Mouse (Mus musculus): Measurements from ENCODE around the gene Dnajb7.
A peak's percentile ranks its signal among the peaks of the same experiment; 100 is the strongest.
"Not testable (repeated sequence)": the region's sequence is repeated elsewhere in the genome, so short reads cannot be mapped to it uniquely, and the experiment has no call there.

Gene Dnajb7

DNA sequence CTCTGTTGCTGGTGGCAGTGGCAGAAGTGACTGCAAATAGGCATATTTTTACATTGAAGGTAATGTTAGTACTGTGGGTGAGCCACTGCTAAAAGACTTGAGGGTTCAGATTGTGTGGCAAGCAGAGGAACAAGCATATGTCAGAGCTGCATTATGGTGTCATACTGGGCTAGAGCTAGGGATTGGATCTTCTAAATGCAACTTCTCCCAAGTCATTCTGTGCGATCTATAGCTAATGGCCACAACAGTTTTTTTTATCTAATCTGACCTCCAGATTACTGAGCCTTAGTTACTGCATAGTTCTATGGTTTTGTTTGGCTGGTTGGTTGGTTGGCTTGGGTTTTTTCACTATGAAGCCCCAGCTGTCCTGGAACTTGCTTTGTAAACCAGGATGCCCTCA lies at the start of gene Dnajb7:
Dnajb7 (minus strand) TSS at position 101 of the 400 bp plus-strand sequence.
- no peak for DNase-seq (ENCODE audit: low read depth, low spot score)

- peak; percentile 50 for DNase-seq (ENCODE audit: low read depth, low spot score)
Measured at GRCm38 (mm10) chr15:81448463-81448862, 40.4 kb upstream of the Dnajb7 start.

- no peak for DNase-seq (ENCODE audit: low read depth, low spot score)
Measured at GRCm38 (mm10) chr15:81439236-81439635, 31.1 kb upstream of the Dnajb7 start.

GRCm38 (mm10) chr15:81438345-81438744 lies 30.2 kb upstream of the Dnajb7 start:
- DNase-seq (ENCODE audit: low read depth, low spot score), result no peak

GRCm38 (mm10) chr15:81431195-81431594 lies 23.1 kb upstream of the Dnajb7 start:
- no peak for DNase-seq (ENCODE audit: low read depth, low spot score)

- no peak for DNase-seq (ENCODE audit: low read depth, low spot score)
Measured at GRCm38 (mm10) chr15:81427947-81428346, 19.8 kb upstream of the Dnajb7 start.

- no peak for DNase-seq (ENCODE audit: low read depth, low spot score)
Measured at GRCm38 (mm10) chr15:81425311-81425710, 17.2 kb upstream of the Dnajb7 start.

- no peak for DNase-seq (ENCODE audit: low read depth, low spot score)
Measured at GRCm38 (mm10) chr15:81422156-81422681, 14.1 kb upstream of the Dnajb7 start.

- peak; percentile 5 for DNase-seq (ENCODE audit: low read depth, low spot score)
Measured at GRCm38 (mm10) chr15:81421454-81421853, 13.4 kb upstream of the Dnajb7 start.

DNA sequence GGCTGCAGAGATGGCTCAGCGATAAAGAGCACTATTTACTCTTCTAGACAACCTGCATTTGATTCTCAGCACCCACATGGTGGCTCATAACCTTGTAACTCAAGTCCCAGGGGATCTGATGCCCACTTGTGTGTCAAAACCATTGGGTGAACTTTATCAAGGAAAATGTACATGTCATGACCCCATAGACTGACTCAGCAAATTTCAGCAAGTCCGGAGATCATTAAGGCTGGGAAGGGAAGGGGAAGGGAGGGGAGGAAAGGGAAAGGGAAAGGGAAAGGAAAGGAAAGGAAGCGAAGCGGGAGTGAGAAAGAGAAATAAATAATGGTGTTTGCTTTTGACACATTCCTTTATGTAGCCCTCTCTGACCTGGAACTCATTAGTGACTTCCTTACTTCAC lies 10.0 kb upstream of the Dnajb7 start:
- no peak for DNase-seq (ENCODE audit: low read depth, low spot score)

GRCm38 (mm10) chr15:81416763-81417310 lies 8.7 kb upstream of the Dnajb7 start:
- DNase-seq (ENCODE audit: low read depth, low spot score), result not testable (repeated sequence)

DNA sequence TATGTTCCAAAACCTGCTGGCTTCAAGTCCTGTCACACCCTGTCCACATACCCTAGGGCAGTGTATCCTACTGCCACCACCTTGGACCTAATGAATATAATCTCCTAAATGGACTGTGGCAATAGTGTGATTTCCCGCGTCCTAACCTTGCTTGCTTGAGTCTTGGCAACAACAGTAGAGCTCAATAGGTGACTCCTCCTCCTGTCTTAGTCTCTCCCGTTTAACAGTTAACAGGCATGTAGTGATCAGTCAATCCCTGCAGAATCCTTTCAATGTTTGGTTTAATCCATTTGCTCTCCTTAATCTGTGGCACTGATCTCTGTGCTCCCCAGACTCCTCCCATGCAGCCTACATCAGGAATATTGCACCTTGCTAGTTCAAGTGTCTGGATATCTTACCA lies 3.1 kb downstream of the Dnajb7 start:
- DNase-seq (ENCODE audit: low read depth, low spot score), result no peak

- peak; percentile 93 for DNase-seq (ENCODE audit: low read depth, low spot score)
Measured at GRCm38 (mm10) chr15:81399638-81400315, 8.3 kb downstream of the Dnajb7 start, which contains the start of the genes St13 and Xpnpep3. Gene St13 (minus strand): TSS chr15:81400077. Gene Xpnpep3 (plus strand): TSS chr15:81400138.

GRCm38 (mm10) chr15:81399297-81399637 lies 8.8 kb downstream of the Dnajb7 start:
- DNase-seq (ENCODE audit: low read depth, low spot score), result no peak

- DNase-seq (ENCODE audit: low read depth, low spot score), result no peak
Measured at GRCm38 (mm10) chr15:81398189-81398588, 9.9 kb downstream of the Dnajb7 start.

GRCm38 (mm10) chr15:81394211-81394915 lies 13.7 kb downstream of the Dnajb7 start:
- no peak for DNase-seq (ENCODE audit: low read depth, low spot score)

- peak; percentile 9 for DNase-seq (ENCODE audit: low read depth, low spot score)
Measured at GRCm38 (mm10) chr15:81392997-81393396, 15.1 kb downstream of the Dnajb7 start.

- DNase-seq (ENCODE audit: low read depth, low spot score), result no peak
Measured at GRCm38 (mm10) chr15:81386327-81386726, 21.8 kb downstream of the Dnajb7 start.

DNA sequence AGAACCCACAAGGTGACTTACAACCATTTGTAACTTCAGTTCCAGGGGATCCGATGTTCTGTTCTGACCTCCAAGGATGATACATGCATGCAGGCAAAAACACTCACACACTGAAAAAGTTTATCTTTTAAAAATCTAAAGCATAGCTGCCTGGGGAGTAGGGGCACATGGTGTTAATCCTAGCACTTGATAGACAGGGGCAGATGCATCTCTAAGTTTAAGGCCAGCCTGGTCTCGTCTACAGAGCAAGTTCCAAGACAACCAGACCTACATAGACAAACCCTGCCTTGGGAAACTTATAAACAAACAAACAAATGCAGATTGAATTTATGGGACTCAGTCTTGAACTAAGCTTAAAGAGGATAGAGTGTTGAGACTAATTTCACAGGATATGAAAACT lies 29.3 kb downstream of the Dnajb7 start:
- DNase-seq (ENCODE audit: low read depth, low spot score), result no peak

- no peak for DNase-seq (ENCODE audit: low read depth, low spot score)
Measured at GRCm38 (mm10) chr15:81374621-81375020, 33.5 kb downstream of the Dnajb7 start.

DNA sequence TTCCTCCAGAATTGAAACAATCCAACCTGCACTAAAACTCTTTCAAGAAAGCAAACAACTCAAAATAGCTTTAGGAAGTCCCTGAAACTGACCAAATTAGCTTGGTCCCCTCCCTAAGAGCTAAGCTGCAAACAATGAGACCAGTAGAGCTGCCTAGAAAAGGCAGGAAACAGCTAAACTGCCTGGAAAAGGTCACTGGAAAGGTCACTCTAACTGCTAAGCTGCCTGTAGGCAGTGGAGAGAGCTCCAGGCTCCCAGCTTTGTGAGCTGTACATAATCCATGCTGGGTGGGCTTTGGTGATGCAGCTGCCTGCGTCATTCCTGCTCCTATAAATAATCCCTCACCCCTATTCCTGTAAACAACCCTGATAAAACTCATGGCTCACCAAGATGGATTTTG lies 37.7 kb downstream of the Dnajb7 start:
- no peak for DNase-seq (ENCODE audit: low read depth, low spot score)

GRCm38 (mm10) chr15:81368601-81369000 lies 39.5 kb downstream of the Dnajb7 start:
- DNase-seq (ENCODE audit: low read depth, low spot score), result no peak

GRCm38 (mm10) chr15:81366241-81366640 lies 41.9 kb downstream of the Dnajb7 start:
- no peak for DNase-seq (ENCODE audit: low read depth, low spot score)
